Mouse (Mus musculus) splenic B cell, adult 2 months (primary cell): ENCODE measurements around the gene Clrn1.

Source experiments
- DNase-seq: peaks from one replicate; pipeline ENCODE4 v3.0.0-alpha.2; 2011; ENCODE audit warnings: low read depth, low spot score
- H3K27me3 ChIP-seq: 2 replicates; pipeline ENCODE4 v1.6.1; 2012; ENCODE audit warnings: mild to moderate bottlenecking, low read length, moderate library complexity, mixed read lengths; ENCODE audit not compliant: control insufficient read depth, poor library complexity, insufficient read depth, severe bottlenecking
- H3K36me3 ChIP-seq: 2 replicates; pipeline ENCODE4 v1.6.1; 2012; ENCODE audit warnings: mild to moderate bottlenecking, low read length, moderate library complexity, mixed read lengths; ENCODE audit not compliant: control insufficient read depth, poor library complexity, insufficient read depth, severe bottlenecking

Gene Clrn1

DNA sequence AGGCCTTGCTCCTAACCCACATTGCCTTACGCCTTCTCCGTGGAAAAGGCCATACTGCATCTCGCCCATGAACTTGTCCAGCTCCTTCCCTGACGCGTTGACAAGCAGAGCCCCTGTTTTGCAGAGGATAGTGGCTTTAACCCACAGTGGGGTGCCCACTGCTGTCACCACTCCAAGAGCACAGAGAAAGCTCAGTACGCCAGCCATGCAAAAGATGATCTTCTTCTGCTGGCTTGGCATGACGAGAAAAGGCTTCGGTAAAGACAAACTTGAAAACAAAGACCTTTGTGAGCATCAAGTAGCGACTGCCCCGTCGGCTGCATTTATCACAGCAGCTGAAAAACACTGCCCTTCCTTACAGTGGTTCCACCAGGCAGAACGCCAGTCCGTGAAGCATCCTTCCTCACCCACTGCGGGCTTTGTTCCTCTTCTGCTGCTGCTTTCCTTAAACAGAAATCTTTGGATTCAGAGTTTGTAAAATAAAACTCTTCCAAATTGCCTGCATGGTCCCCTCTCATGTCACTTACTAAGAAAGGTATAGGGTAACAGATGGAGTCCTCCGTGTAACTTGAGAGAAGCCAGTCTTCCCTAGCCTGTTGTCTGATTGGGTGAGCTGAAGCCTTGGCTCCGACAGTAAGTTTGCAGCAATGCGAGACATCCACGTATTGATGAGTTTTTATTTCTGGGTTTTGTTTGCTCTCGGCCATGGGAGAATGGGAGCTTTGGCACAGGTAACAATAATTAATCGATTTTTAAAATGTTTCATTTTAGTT, at the start of gene Clrn1:
Gene Clrn1 (minus strand): TSS at position 540 of the 773 bp plus-strand sequence.
- H3K27me3 ChIP-seq = no peaks in the 10 kb centered on the region
- no peak for DNase-seq
- H3K36me3 ChIP-seq = no peaks in the 10 kb centered on the region

DNA sequence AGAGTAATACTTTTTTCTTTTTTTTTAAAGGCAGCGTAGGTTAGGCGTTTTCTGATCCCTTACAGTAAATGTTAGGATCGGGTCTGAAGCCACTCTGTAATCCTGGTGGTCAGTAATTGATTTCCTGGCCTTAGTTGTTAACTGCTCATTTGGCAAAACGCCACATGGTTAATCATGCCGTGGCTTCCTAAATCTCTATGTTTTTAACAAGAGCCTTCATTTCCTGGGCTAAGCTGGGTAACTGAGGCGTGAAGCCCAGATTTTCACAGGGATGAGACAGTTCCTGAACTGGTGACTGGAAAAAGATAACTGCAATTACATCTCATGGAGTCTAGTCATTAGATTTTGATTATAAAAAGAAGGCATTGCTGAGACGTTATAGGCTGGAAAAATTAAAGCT, 38.9 kb upstream of the Clrn1 start:
- Histone ChIP-seq H3K36me3 (no peaks in the 10 kb centered on the region), H3K27me3 (no peaks in the 10 kb centered on the region)
- no peak for DNase-seq

DNA sequence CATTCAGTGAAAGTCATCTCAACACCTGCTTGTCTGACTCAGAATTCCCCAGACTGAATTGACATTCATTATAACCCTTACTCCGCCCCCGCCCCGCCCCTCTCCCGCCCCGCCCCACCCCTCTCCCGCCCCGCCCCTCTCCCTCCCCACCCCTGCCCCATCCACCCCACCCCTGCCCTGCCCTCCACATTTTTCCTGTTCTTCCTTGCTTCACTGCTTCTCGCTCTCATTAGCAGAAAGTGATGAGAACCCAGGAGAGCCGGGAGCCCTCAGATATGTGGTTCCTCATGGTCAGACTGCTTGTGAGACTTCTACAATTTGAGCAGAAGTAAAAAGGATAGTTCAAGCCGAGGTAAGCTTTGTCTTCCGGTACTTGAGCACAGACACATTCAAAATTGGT, 38.0 kb upstream of the Clrn1 start:
- Histone ChIP-seq H3K27me3 (no peaks in the 10 kb centered on the region), H3K36me3 (no peaks in the 10 kb centered on the region)
- no peak for DNase-seq

DNA sequence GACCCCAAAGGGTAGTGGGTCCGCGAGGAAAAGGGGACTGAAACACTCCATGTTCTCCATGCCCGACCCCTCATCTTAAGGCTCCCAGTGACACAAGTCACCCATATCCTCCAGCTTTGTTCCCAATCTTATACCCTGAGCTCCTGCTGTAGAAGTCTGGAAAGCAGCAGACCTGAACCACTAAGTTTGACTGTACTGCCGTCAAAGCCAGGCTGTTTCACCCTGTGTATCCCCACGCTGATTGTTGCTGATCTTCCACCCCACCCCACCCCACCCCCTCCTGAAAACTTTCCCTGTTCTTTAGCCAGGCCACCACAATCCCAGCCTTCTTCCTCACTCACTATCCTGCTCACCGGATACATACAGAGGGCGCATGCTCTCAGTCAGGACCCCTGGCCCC, 37.5 kb upstream of the Clrn1 start:
- no peaks in the 10 kb centered on the region for H3K36me3 ChIP-seq
- DNase-seq = no peak
- H3K27me3 ChIP-seq = no peaks in the 10 kb centered on the region

DNA sequence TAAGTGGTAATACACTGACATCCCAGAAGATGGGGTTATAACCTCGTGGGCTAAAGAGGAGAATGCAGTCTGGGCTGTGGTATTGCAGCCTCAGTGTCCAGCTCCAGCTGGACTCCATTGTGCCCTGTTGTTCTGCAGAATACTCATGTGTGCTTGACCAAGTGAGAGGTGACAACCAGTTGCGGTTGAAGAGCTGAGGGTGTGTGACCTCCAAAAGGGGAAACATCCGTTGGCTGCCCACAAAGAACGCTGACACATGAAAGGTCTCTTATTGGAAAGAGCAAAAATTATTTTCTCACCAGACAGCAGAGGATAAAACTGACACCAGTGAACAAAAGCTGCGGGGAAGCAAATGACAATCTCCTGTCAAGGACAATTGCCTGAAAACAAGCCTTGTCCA, 36.2 kb upstream of the Clrn1 start:
- H3K36me3 ChIP-seq = no peaks in the 10 kb centered on the region
- H3K27me3 ChIP-seq = no peaks in the 10 kb centered on the region
- DNase-seq = no peak

DNA sequence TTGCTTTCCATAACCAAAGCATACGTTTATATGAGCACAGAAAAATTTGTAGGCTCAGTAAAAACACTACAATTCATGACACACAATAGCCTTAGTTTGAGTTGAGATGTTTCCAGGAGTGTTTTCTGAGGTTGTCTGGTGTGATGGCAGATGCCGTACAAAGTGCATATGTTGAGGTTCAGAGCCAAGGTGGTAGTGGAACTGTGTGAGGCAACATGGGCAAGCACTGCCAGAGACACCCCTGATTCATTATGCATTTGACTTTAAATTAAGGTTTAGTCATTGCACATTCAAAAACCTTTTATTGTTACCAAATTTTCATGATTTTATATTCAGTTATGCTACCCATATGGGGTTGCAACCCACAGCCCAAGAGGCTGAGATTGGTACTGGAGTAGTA, 19.5 kb upstream of the Clrn1 start:
- no peaks in the 10 kb centered on the region for H3K36me3 ChIP-seq
- H3K27me3 ChIP-seq = no peaks in the 10 kb centered on the region
- DNase-seq = no peak

DNA sequence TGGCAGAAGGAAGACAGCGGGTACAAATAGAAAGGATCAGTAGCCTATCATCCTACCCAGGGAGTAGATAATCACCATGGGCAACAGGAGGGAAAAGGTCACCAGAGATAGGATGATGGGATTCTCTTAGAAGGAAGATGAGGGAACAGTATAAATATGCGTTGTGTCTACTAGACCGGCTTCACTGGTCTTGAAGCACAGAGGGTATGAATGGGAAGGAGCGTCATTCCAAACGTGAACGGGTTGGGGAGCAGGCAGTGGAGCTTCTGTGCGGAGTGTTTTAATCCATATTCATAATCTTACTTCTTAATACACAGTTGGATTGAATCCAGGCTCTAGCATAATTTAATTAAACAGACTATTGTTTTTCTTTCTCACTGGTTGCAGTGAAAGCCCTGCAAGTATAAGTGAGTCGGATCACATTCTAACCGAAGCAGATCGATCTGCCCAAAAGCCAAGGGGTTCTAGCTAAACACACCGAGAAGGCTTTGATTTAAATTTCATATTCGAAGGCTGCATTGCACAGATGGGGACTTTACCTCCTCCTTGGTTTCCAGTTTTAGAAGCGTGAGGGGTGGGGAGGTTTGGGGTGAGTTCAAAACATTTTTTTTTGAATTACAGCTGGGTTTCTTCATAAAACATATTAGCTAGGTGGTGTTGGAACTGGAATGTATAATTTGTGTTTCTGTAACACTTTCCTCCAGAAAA, 17.1 kb upstream of the Clrn1 start:
- Histone ChIP-seq H3K27me3 (no peaks in the 10 kb centered on the region), H3K36me3 (no peaks in the 10 kb centered on the region)
- DNase-seq = no peak

DNA sequence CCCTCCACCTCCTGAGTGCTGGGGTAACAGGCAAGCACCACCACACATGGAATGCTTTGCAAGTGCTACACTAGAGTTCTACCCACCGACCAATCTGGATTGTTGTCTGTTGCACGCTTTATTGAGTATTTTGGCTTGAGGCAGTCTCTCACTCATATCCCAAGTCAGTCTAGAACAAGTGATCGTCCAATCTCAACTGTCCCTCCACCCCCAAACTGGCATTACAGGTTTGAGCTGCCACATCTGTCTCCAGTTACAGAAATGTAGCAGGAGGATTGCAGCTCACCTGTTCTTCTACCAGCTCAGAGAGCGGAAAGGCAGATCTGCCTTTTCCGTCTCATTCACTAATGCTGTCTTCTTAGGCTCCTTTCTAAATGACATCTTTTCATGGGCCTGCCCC, 10.0 kb upstream of the Clrn1 start:
- no peak for DNase-seq
- Histone ChIP-seq H3K36me3 (no peaks in the 10 kb centered on the region), H3K27me3 (no peaks in the 10 kb centered on the region)

DNA sequence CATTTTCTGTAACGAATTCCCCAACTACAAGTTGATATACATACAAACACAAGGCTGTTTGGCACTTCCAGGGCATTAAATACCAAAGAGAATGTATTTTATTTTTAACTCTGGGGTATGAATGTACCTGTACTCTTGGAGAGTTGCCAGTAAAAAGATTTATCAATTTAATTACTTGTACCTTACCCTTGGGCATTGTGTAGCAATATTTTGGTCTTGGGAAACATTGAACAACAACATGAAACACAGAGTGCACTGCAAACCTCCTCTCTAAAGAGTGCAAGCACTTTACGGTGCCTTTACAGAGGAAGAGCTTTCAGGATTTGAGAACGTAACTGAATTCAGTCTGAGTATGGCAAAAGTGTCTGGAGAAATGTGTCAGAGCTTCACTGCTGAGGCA, 9.4 kb upstream of the Clrn1 start:
- Histone ChIP-seq H3K36me3 (no peaks in the 10 kb centered on the region), H3K27me3 (no peaks in the 10 kb centered on the region)
- no peak for DNase-seq

DNA sequence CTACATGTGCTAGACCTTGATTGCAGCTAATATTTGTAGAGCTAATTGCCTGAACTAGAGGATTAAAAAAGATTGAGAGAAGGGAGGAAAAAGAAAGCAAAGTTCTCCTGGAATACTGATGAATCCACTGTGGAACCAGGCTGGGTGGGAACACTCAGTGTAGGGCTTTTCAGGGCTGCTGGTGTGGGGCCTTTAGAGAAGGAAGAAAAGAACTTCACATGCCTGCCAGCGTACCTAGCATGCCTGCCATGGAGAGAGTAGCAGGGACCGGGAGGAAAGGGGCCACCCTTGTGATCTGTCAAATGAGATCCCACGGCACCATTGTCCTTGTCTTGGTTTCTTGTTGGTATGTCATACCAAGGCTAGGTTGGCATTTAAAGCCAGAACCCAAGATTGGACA, 4.5 kb upstream of the Clrn1 start:
- Histone ChIP-seq H3K36me3 (no peaks in the 10 kb centered on the region), H3K27me3 (no peaks in the 10 kb centered on the region)
- DNase-seq = no peak

DNA sequence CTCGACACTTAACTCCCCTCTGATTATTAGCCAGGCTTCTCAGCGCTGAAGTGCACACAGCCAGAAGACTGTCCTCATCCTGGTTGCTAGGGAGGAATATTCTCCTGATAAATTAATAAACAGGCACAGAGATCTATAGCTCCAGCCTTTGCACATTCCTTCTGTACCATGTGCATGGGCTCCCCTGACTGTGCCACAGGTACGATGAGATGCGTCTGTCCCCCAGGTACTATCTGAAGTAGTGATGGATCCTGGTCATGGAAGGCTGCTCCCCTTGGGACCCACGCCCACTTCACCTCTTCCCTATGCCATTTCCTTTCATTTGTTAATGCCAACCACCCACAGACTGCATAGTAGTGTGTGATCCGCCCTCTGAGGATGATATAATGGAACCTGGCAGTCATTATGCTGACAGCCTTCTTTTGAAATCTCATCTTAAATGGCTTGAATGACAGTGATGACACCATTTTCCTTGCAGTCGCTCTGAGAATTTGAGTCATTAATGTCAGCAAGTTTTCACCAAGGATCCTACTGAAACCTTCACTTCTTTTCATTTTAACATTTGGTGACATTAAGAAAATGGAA, 3.1 kb upstream of the Clrn1 start:
- DNase-seq = no peak
- no peaks in the 10 kb centered on the region for H3K36me3 ChIP-seq
- H3K27me3 ChIP-seq = no peaks in the 10 kb centered on the region

DNA sequence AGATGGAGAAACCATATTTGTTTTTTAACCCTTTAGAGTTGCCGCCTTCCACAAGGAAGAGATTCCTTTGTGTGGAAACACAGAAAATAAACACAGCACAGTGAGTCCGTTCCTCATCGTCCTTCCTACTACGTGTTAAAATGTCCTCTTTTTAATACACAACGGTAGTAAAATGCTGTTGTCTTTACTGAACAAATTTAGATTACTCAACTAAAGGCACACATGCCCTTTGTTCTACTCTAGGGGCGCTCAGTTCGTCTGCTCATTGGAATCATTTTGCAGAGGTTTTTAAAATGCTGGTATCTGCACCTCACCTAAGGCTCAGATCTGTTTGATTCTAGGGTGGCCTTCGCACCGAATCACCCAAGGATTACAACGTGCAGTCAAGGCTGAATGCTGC, 2.6 kb upstream of the Clrn1 start:
- Histone ChIP-seq H3K36me3 (no peaks in the 10 kb centered on the region), H3K27me3 (no peaks in the 10 kb centered on the region)

DNA sequence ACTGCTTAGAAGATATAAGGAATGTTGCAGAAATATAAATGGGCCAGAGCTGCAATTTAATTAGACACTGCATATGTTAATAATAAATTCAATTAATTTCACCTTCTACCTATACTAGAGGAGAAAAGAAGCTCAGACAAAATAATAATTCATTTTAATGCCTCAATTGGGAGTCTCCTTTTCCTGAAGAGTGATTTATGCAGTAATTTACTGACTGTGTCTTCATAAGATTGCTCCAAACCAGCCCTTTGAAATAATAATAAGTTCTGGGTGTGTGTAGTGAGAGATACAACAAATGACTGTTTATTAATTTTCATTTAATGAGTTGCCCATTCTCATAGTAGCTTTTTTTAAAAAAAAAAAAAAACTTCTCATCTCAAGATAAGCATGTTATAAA, 1.6 kb downstream of the Clrn1 start:
- H3K27me3 ChIP-seq = no peaks in the 10 kb centered on the region
- no peak for DNase-seq
- H3K36me3 ChIP-seq = no peaks in the 10 kb centered on the region

More for the DNA sequence above, 2.6 kb upstream of the Clrn1 start:
- no peak for DNase-seq

DNA sequence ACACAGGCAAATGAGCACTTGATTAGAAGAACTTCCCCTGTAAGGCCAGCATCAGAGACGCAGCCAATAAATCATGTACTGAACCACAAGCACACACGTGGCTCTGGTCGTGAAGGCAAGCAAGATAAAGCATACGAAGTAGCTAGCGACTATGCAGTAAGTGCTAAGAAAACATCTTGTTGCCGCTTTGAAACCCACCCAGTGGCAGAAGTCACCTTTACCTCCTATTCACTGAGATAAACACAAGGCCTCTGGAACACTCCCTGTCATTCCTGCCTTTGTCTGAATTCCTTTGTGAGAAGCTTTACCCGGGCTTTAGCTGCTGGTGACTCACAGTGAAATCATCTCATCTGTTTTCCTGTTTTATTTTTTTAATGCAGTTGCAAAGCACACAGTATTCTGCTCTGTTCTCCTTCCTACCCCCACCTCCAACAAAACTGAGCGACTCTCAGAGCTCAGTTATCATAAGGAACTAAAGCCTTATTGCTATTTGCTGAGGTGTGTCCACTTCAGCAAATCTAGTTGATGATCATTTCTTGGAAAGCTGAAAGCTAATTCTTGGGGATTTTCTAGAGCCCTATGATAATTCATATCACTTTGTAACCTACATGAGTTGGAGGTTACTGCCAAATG, 2.1 kb downstream of the Clrn1 start:
- H3K27me3 ChIP-seq = no peaks in the 10 kb centered on the region

DNA sequence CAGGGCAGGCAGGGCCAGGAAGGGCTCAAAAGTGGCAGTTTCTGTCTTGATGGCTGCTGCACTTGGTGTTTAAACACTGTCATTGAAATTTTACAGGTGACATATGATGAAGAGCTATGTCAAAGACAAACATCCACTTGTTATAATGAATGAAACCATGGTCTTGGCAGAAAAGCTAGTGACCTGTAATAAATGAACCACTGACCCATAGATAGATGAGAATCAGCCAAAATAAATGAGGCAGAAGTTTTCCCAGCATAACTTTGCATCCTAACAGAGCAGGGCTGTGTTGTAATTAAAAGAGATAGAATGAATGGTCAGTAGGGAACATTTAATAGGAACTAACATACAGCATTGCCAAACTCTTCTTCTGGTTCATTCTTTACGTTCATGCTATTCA, 4.1 kb downstream of the Clrn1 start:
- Histone ChIP-seq H3K36me3 (no peaks in the 10 kb centered on the region), H3K27me3 (no peaks in the 10 kb centered on the region)
- no peak for DNase-seq

More for the DNA sequence above, 2.1 kb downstream of the Clrn1 start:
- no peak for DNase-seq
- H3K36me3 ChIP-seq = no peaks in the 10 kb centered on the region
